Mouse (Mus musculus): ENCODE data around the gene Slc24a2.

Gene Slc24a2

DNA sequence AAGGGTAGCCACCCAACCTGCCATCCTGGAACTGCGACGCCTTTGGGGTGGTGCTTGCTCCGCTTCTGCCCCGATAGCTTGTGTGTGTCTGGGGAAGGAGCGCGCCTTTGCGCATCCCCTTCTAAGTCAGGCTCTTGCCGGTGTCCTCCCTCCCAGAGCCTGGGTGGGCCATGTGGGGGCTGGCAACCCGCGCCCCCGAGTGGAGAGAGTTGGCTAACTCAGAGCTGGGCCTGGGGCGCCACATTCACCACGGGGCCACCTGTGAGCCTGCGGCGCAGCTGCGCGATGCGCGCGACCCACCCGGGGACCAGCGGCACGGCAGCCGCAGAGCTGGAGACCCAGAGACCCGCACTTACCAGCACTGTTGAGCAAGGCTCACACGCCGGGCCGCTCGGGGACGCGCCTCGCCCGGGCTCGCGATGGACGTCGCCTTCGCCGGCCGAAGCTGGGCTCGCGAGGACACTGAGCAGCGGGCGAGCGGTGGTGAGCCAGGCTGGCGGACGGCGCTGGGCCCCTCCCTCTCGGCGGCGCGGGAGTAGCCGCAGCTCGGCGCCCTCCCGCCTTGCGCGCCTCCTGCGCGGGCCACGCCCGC lies at the start of gene Slc24a2:
Gene Slc24a2 (minus strand): TSS at position 518 of the 592 bp plus-strand sequence.
- DNase-seq (ENCODE audit: low read depth): no peak

- DNase-seq (ENCODE audit: low read depth): no peak
Observed at GRCm38 (mm10) chr4:87274825-87275224, 44.5 kb upstream of the Slc24a2 start.

DNA sequence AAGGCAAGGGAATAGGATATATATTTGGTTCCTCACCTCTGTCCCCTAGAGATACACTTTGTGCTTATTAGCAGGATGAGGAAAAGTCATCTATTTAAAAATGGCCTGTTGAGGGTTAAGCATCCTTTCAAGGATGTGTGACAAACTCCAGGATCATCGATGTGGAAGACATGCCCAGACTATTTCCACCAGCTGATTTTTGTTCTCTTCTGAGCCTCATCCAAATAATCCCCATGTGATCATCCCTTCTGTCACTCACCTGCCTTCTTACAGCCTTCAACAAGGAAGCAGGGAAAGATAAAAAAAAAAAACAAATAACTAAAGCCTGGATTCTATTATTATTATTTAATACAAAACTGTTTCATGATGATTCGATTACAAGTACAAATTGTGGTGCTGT lies 44.0 kb upstream of the Slc24a2 start:
- no peak for DNase-seq (ENCODE audit: low read depth)

- no peak for DNase-seq (ENCODE audit: low read depth)
Observed at GRCm38 (mm10) chr4:87273476-87273875, 43.2 kb upstream of the Slc24a2 start.

DNA sequence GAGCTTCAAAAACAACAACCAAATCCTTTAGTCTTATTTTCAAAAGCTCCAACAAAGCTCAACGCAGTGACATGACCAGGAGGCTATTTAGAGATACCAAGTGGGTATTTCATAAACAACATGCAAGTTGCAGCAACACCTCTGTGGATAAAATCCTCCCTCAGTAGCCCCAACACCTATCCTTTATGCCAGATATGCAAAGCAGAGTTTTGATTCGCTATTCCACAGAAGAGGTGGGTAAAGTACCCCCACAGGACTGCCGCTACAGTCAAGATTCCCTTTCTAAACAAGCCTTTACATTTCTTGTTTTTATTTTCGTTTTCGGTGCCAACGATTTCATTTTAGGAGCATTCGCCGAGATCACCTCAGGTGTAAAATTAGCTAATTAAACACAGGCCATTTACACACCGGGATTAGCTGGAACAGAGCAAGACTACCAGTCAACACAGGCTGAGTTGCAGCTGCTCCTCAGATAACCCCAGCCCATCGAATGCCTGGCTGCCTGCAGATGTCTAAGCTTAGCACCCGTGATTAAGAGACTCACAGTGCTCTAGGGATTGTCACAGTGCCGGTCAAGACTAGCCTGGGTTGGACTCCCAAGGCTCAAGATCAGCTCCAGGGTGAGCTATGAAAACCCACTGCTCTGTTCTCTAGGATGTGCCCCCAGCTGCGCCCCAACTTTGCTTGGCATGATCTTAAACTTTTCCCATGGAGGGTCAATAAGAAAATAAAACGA lies 885 bp downstream of the Slc24a2 start:
- DNase-seq (ENCODE audit: low read depth): no peak

DNA sequence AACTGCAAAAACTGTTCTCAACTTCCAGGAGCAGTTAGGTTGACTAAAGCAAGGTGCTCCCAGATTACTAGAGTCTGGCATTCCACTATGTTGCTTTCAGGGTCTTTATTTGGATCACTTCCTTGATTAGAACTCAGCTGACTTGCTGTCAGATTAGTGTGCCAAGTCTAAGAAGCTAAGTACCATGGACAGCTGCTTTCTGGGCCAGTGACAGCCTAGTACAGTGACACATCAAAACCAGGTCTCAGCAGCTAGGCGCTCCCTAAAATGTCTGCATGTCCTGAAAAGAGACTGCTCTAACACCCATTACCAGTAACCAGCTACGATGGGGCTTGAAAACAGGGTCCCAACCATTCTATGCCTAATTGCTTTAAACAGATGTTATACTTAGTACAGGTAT lies 8.7 kb downstream of the Slc24a2 start:
- no peak for DNase-seq (ENCODE audit: low read depth)

GRCm38 (mm10) chr4:87218196-87218595 lies 12.1 kb downstream of the Slc24a2 start:
- DNase-seq (ENCODE audit: low read depth): no peak

GRCm38 (mm10) chr4:87211344-87211978 lies 18.8 kb downstream of the Slc24a2 start:
- no peak for DNase-seq (ENCODE audit: low read depth)

GRCm38 (mm10) chr4:87210533-87210932 lies 19.7 kb downstream of the Slc24a2 start:
- DNase-seq (ENCODE audit: low read depth): no peak

DNA sequence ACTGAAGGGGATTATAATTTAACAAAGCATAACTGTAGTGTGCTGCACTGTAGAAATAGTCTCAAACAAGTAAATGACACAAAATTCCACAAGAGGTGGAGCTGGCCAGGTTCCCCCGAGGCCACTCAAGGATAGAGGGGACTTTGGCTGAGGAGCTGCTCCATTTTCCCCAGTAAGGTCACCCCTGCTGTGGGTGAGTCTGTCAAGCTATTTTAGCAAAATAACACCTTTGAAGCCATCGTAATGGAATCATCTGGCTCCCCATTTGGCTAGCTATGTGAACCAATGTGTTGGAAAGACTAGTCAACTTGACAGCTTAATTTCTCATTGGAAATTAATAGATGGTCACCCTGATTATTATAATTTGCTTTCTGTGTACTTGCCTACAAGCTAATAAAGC lies 28.2 kb downstream of the Slc24a2 start:
- DNase-seq (ENCODE audit: low read depth): no peak

DNA sequence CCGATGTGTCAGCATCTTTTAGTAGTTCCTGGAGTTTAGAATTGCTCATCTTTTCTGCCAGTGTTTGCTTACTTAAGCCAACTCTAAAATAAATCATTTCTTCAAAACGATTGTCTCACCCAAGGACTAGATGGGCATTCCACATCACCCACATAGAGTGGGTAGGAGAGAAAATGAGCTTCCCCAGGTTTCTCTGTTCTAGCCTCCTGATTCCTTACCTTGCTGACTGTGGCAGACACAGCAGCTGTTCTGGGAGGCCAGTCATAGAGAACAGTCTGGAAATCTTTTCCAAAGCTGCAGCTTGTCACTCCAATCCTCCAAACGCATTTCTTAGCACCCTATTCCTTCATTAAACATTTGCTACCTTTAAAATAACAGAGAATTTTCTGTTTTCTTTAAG lies 29.0 kb downstream of the Slc24a2 start:
- no peak for DNase-seq (ENCODE audit: low read depth)

DNA sequence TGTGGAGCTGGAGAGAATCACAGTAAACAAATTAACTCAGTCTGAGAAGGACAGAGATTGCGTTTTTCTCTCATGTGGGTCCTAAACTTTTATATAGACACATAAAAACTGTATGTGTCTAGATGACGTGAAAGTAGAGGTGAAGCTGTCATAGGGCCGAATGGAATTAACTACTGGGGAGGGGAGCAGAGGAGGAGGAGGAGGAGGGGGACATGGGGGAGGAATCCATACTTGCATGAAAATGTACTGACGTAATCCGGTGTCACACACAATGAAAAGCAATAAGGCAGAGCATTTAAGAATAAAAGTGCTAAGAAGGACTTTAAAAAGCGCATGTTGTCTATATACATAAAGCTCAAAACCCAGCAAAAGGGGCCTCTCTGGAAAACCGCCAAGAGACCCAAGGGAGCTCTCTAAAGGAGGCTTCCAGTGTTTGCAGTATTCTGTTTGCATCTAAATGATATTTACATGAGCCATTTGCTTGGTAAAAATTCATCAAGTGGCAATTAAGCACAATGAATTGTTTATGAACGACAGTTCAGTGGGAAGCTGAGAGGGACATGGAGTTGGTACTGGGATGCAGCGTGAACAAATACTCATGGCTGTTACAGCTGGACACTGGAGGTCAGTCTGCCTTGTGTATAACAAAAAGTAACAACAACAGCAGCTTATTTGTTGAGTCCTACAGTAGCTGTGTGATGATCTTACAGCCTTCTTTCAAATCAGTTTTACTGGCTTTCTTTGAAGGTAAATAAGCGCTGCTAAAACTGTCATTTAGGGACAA lies 45.9 kb downstream of the Slc24a2 start:
- no peak for DNase-seq (ENCODE audit: low read depth)

- DNase-seq (ENCODE audit: low read depth): no peak
Observed at GRCm38 (mm10) chr4:87177116-87177515, 53.2 kb downstream of the Slc24a2 start.

GRCm38 (mm10) chr4:87163945-87164344 lies 66.3 kb downstream of the Slc24a2 start:
- DNase-seq (ENCODE audit: low read depth): no peak

- DNase-seq (ENCODE audit: low read depth): no peak
Observed at GRCm38 (mm10) chr4:87158053-87158452, 72.2 kb downstream of the Slc24a2 start.

GRCm38 (mm10) chr4:87151990-87152389 lies 78.3 kb downstream of the Slc24a2 start:
- no peak for DNase-seq (ENCODE audit: low read depth)

DNA sequence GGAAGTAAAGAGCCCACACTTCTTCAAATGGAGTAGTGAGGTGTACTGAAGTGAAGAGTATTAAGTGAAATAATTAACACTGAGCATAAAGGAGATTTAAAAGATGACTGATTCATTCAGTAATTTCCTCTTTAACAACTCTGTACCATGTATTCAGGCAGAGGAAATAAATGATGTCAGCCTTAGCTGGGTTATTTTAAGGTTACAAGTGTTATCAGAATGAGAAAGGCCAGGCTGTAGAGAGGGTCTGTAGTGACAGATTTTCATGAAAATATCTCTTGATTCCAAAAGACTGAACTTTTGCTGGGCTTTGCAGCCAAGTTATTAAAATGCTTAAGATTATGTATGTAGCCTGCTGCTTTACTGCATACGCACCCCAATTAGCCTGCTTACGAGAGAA lies 80.7 kb downstream of the Slc24a2 start:
- no peak for DNase-seq (ENCODE audit: low read depth)

DNA sequence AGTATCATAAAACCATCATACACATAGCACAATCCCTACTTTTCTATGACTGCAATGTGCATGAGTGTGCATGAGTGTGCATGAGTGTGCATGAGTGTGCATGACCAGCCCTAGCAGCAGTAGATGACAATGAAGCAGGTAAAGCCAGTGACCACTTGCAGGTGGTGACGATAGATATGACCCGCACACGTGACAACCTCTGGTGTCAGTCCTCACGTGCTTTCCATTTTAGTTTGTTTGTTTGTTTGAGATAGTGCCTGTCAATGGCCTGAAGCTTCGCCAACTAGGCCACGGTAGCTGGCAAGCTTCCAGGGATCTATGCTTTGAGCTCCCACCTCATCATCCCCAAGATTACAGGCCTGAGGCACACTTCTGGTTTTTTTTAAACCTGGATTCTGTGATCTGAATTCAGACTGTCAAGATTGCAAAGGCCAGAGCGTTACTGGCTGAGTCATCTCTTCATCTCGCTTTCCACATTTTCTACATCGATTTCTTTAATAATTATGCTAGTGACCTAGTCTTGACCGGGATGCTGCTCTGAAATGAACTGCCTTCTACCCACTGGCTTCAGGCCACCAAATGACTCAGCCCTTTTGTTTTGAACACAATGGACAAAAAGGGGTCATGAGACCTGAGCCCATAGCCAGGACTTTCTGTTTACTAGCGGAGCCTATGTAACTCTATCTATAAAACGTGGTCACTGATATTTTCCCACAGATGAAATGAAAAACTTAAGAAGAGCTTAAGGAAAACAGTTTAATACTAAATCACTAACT lies 88.5 kb downstream of the Slc24a2 start:
- peak; percentile 58 for DNase-seq (ENCODE audit: low read depth)

DNA sequence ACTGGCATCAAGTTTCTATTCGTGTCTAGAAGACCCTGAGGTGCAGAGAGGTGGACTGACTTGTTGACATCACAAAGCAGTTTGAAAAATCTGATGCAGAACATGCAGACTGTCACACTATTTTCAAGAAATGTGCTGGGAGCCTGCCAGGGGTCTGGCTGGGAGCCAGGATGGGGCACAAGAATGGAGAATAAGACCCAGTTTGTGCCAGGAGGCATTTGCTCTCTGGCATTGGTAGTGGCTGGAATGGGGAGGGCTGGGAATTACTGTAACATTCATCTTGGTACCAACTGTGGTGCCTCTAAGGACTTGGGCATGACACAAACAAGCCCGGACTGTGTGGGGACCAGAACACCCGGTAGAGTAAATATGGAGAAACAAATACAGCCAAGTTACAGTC lies 89.4 kb downstream of the Slc24a2 start:
- no peak for DNase-seq (ENCODE audit: low read depth)

DNA sequence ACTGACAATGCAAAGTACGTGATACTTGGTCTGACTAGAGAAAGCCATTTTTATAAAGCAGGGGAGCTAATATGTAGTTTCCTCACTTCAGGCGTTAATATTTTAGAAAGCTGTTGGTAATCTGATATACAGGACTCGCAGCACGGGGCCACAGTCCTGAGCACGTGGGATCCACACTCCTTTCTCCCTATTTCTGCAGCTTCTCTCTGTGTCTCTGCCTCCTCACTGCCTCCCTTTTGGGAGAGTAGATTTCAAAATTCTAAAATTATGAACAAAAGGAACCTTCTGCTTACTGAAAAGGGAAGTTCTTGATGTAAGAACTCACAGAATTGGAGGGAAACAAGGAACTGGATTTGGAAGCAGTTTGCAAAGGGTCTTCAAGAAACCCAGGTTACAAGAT lies 97.8 kb downstream of the Slc24a2 start:
- DNase-seq (ENCODE audit: low read depth): no peak

- DNase-seq (ENCODE audit: low read depth): no peak
Observed at GRCm38 (mm10) chr4:87126756-87127155, 103.5 kb downstream of the Slc24a2 start.

DNA sequence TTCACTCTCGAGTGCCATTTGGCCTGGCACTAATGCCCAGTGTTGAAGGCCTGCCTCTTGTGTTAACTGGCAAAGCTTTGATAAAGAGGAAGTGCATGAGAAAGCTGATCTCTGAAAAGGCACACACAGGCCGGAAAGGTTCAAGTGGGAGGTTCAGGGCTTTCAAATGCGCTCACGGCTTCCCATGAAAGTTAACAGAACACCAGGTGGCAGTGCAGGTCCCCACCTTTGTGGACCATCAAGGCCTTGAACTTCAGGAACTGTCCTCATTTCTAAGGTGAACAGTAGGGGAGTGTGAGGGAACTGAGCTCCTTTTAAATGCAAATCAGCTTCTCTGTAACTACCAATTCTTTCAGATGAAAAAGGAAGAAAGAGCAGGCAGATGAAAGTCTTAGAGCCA lies 110.5 kb downstream of the Slc24a2 start:
- DNase-seq (ENCODE audit: low read depth): no peak
